Mouse (Mus musculus): ENCODE data around the gene Nedd4.

- TF ChIP-seq CTCF (IDR thresholded peaks at IDR 0.05; ENCODE audit: borderline replicate concordance, insufficient read depth, low read depth, low read length), result no peak
- TF ChIP-seq POLR2A (IDR thresholded peaks at IDR 0.05; ENCODE audit: borderline replicate concordance, insufficient read depth, low read length), result no peak
Observed at GRCm38 (mm10) chr9:72643651-72644417, 18.3 kb upstream of the Nedd4 start.
